Mouse (Mus musculus) neural tube, embryonic 11.5 days (tissue): Measurements from ENCODE around the gene 4932438H23Rik. TPM values are rescaled to one million over a fixed set of nuclear protein-coding genes. Genes with fewer than 3 reads are reported as not detected.

Experiments
- ATAC-seq: fragments of 200-750 bp; cut with Nextera tagmentation; 2 replicates; pipeline ENCODE4 v1.8.0; 2017; ENCODE audit warnings: moderate number of reproducible peaks, mild to moderate bottlenecking, moderate TSS enrichment, moderate library complexity; ENCODE audit not compliant: insufficient read depth, low FRiP score, low TSS enrichment
- DNase-seq: peaks from one replicate; pipeline ENCODE4 v3.0.0-alpha.2; 2015; ENCODE audit warnings: low spot score
- H3K27ac ChIP-seq: fragments of 300-500 bp; sonication (generic); 2 replicates; pipeline ENCODE4 v1.5.1; 2014; ENCODE audit warnings: low read depth, mild to moderate bottlenecking, low read length
- H3K27me3 ChIP-seq: fragments of 300-500 bp; sonication (generic); 2 replicates; pipeline ENCODE4 v1.6.1; 2014; ENCODE audit warnings: mild to moderate bottlenecking, low read length, mixed read lengths; ENCODE audit not compliant: control insufficient read depth, insufficient read depth
- H3K36me3 ChIP-seq: fragments of 300-500 bp; sonication (generic); 2 replicates; pipeline ENCODE4 v1.6.1; 2014; ENCODE audit warnings: mild to moderate bottlenecking, low read length, moderate library complexity, mixed read lengths; ENCODE audit not compliant: control insufficient read depth, insufficient read depth
- H3K4me1 ChIP-seq: fragments of 300-500 bp; sonication (generic); 2 replicates; pipeline ENCODE4 v1.6.1; 2014; ENCODE audit warnings: low read length, mixed read lengths; ENCODE audit not compliant: control insufficient read depth, insufficient read depth
- H3K4me2 ChIP-seq: fragments of 300-500 bp; sonication (generic); 2 replicates; pipeline ENCODE4 v1.6.1; 2014; ENCODE audit warnings: low read depth, mild to moderate bottlenecking, moderate library complexity
- H3K4me3 ChIP-seq: fragments of 300-500 bp; sonication (generic); 2 replicates; pipeline ENCODE4 v1.5.1; 2014; ENCODE audit warnings: low read depth, low read length
- H3K9ac ChIP-seq: fragments of 300-500 bp; sonication (generic); 2 replicates; pipeline ENCODE4 v1.6.1; 2014; ENCODE audit warnings: mild to moderate bottlenecking, low read length
- H3K9me3 ChIP-seq: fragments of 300-500 bp; sonication (generic); 2 replicates; pipeline ENCODE4 v1.6.1; 2016; ENCODE audit warnings: low read length; ENCODE audit not compliant: control insufficient read depth
- WGBS: fragments of 180-500 bp; shearing (Covaris S2); extraction: QIAGEN DNeasy Blood & Tissue Kit; methylation state at CpG from one replicate; pipeline ENCODE4 v1.1.7; 2014; 5-methylcytosine and 5-hydroxymethylcytosine counted together
- polyA plus RNA-seq: library from polyadenylated mRNA; unstranded; fragments of >200 nt; fragmentation: Nextera tagmentation; extraction: Ambion mirVana; gene quantifications from 2 replicates; pipeline ENCODE4 v1.2.1, GENCODE M21; 2014

Gene 4932438H23Rik
- 0.15 TPM in 1 of 2 replicates, not detected in the other for polyA plus RNA-seq

- H3K27ac ChIP-seq = no peak within 1 kb of the TSS
- no peaks in the 10 kb centered on the region for H3K27me3 ChIP-seq
- no peaks in the 10 kb centered on the region for H3K36me3 ChIP-seq
- no peak within 1 kb of the TSS for H3K9ac ChIP-seq
- ATAC-seq (no peak), DNase-seq (no peak)
- H3K4me3 ChIP-seq = no peak within 1 kb of the TSS
- no peaks in the 10 kb centered on the region for H3K4me1 ChIP-seq
- H3K4me2 ChIP-seq = no peak within 1 kb of the TSS
- WGBS = 91% methylated on average over 8 of the region's 8 CpGs
- no peaks in the 10 kb centered on the region for H3K9me3 ChIP-seq
Measured at GRCm38 (mm10) chr16:91095022-91095421, at the start of gene 4932438H23Rik. Gene 4932438H23Rik, minus strand, starts transcription at chr16:91095122.

- Histone ChIP-seq H3K27me3 (peaks cover 48% of the 10 kb centered on the region), H3K36me3 (no peaks in the 10 kb centered on the region), H3K9ac (no peak overlapping the region), H3K4me2 (no peak overlapping the region), H3K4me3 (no peak overlapping the region), H3K27ac (no peak overlapping the region), H3K9me3 (no peaks in the 10 kb centered on the region), H3K4me1 (no peaks in the 10 kb centered on the region)
- ATAC-seq = no peak
- 30% methylated on average over 20 of the region's 20 CpGs for WGBS
- DNase-seq = peak; percentile 23
Measured at GRCm38 (mm10) chr16:91140991-91141630, 46.2 kb upstream of the 4932438H23Rik start.

- no peak overlapping the region for H3K9ac ChIP-seq
- peak; percentile 35 for DNase-seq
- no peaks in the 10 kb centered on the region for H3K36me3 ChIP-seq
- H3K4me1 ChIP-seq = no peaks in the 10 kb centered on the region
- ATAC-seq = peak; percentile 82
- 16% methylated on average over 10 of the region's 10 CpGs for WGBS
- peaks cover 49% of the 10 kb centered on the region for H3K27me3 ChIP-seq
- H3K27ac ChIP-seq = no peak overlapping the region
- peak overlapping the region; percentile 19; the same call in 1 of the 2 replicates for H3K4me2 ChIP-seq
- H3K4me3 ChIP-seq = no peak overlapping the region
- H3K9me3 ChIP-seq = no peaks in the 10 kb centered on the region
Measured at GRCm38 (mm10) chr16:91140457-91140856, 45.5 kb upstream of the 4932438H23Rik start.

- no peaks in the 10 kb centered on the region for H3K9me3 ChIP-seq
- H3K4me2 ChIP-seq = peak overlapping the region; percentile 19; the same call in 1 of the 2 replicates
- no peak overlapping the region for H3K9ac ChIP-seq
- peaks cover 50% of the 10 kb centered on the region for H3K27me3 ChIP-seq
- 7% methylated on average over 13 of the region's 13 CpGs for WGBS
- DNase-seq (peak; percentile 32), ATAC-seq (no peak)
- H3K4me3 ChIP-seq = no peak overlapping the region
- H3K36me3 ChIP-seq = no peaks in the 10 kb centered on the region
- no peak overlapping the region for H3K27ac ChIP-seq
- no peaks in the 10 kb centered on the region for H3K4me1 ChIP-seq
Measured at GRCm38 (mm10) chr16:91140056-91140455, 45.1 kb upstream of the 4932438H23Rik start.

- no peak for ATAC-seq
- Histone ChIP-seq H3K9ac (no peak overlapping the region), H3K9me3 (no peaks in the 10 kb centered on the region), H3K27me3 (peaks cover 50% of the 10 kb centered on the region), H3K4me3 (no peak overlapping the region), H3K4me2 (no peak overlapping the region), H3K27ac (no peak overlapping the region), H3K36me3 (no peaks in the 10 kb centered on the region), H3K4me1 (no peaks in the 10 kb centered on the region)
- whole genome bisulfite sequencing = 32% methylated on average over 10 of the region's 10 CpGs
- no peak for DNase-seq
Measured at GRCm38 (mm10) chr16:91139481-91139880, 44.6 kb upstream of the 4932438H23Rik start.

GRCm38 (mm10) chr16:91138736-91139135, 43.8 kb upstream of the 4932438H23Rik start:
- Histone ChIP-seq H3K4me2 (no peak overlapping the region), H3K27ac (no peak overlapping the region), H3K9ac (no peak overlapping the region), H3K4me1 (no peaks in the 10 kb centered on the region), H3K4me3 (no peak overlapping the region), H3K27me3 (peaks cover 50% of the 10 kb centered on the region), H3K36me3 (no peaks in the 10 kb centered on the region), H3K9me3 (no peaks in the 10 kb centered on the region)
- DNase-seq = no peak
- ATAC-seq = no peak
- 94% methylated on average over 3 of the region's 3 CpGs for WGBS

- WGBS = 93% methylated on average over 7 of the region's 7 CpGs
- Histone ChIP-seq H3K27me3 (peaks cover 48% of the 10 kb centered on the region), H3K4me2 (no peak overlapping the region)
Measured at GRCm38 (mm10) chr16:91138151-91138550, 43.2 kb upstream of the 4932438H23Rik start.

GRCm38 (mm10) chr16:91136607-91137006, 41.7 kb upstream of the 4932438H23Rik start:
- Histone ChIP-seq H3K4me3 (no peak overlapping the region), H3K27ac (no peak overlapping the region), H3K9me3 (no peaks in the 10 kb centered on the region), H3K4me1 (no peaks in the 10 kb centered on the region), H3K4me2 (no peak overlapping the region), H3K27me3 (peaks cover 39% of the 10 kb centered on the region), H3K9ac (no peak overlapping the region), H3K36me3 (no peaks in the 10 kb centered on the region)
- DNase-seq = no peak
- 88% methylated on average over 3 of the region's 3 CpGs for WGBS
- no peak for ATAC-seq

More at GRCm38 (mm10) chr16:91138151-91138550, 43.2 kb upstream of the 4932438H23Rik start:
- ATAC-seq (no peak), DNase-seq (no peak)
- Histone ChIP-seq H3K9me3 (no peaks in the 10 kb centered on the region), H3K9ac (no peak overlapping the region), H3K4me3 (no peak overlapping the region), H3K36me3 (no peaks in the 10 kb centered on the region), H3K4me1 (no peaks in the 10 kb centered on the region), H3K27ac (no peak overlapping the region)

GRCm38 (mm10) chr16:91129916-91130315, 35.0 kb upstream of the 4932438H23Rik start:
- H3K27ac ChIP-seq = no peak overlapping the region
- H3K9me3 ChIP-seq = no peaks in the 10 kb centered on the region
- no peak overlapping the region for H3K9ac ChIP-seq
- no peak overlapping the region for H3K4me3 ChIP-seq
- H3K27me3 ChIP-seq = no peaks in the 10 kb centered on the region
- 95% methylated on average over 15 of the region's 15 CpGs for WGBS
- H3K4me2 ChIP-seq = no peak overlapping the region
- no peaks in the 10 kb centered on the region for H3K4me1 ChIP-seq
- no peaks in the 10 kb centered on the region for H3K36me3 ChIP-seq
- ATAC-seq (no peak), DNase-seq (no peak)
